Mouse (Mus musculus) bone marrow macrophage, adult 2 months (primary cell): ENCODE measurements around the gene Gm38394.

ENCODE experiments used
- CTCF ChIP-seq: IDR thresholded peaks from 2 replicates; pipeline ENCODE4 v1.5.1; 2012; ENCODE audit warnings: low read depth, mild to moderate bottlenecking, low read length, moderate library complexity
- POLR2A ChIP-seq: IDR thresholded peaks from 2 replicates; pipeline ENCODE4 v1.6.1; 2012; ENCODE audit warnings: mild to moderate bottlenecking, low read depth, low read length, borderline replicate concordance

- TF ChIP-seq CTCF (no peak), POLR2A (no peak)
Observed at GRCm38 (mm10) chr1:133709292-133709691, 48.2 kb upstream of the Gm38394 start.
